Mouse (Mus musculus): ENCODE data around the gene Snrpb2. TPM values are rescaled to one million over a fixed set of nuclear protein-coding genes. Genes with fewer than 3 reads are reported as not detected.

Snrpb2 gene
- 101 and 102 TPM in 2 replicates for polyA plus RNA-seq (2016; fragmentation: Nextera tagmentation; extraction: Ambion mirVana)

DNA sequence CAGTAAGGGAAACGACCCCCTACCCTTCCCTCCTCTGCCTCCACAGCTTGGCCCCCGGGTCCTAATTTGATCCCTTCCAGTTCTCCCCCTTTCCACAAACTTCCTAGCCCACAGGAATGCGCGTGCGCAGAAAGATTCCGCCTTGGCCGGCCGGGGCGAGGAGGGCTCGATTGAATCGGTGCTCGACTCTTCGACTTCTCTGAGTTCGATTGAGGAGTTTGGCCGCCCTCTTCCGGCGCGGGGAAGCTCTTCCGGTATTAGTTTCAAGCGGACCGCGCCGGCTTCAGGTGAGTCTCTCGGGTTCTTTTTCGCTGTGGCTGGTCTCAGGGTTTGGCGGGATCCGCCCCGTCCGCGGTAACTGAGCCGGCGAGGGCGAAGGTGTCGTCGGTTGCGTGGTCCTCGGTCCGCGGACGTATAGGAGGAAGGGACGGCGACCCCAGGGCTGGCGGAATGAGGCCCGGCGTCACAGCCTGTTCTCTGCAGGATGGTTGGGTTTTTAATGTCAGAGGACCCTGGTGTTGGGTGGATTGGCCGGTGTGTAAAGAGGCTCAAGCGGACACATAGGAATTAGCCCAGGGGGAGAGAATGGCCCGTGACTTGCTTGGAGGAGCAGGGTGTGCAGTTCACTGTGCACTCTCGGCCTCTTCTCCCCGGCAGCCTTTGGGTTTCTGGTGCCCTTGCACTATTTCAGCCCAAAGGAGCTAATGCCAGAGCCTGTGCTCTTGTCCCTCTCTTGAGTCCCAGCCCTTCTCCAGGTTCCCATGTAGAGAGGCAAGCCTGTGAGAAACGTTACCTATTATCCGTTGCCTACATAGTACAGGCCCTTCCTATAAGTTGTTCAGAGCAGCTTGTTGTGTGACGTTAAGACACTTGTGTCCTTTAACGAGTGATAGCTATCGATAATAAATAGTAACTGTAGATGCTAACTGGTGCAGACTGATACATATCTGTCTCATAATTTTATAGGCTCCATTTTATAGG lies at the start of gene Snrpb2:
Gene Snrpb2 (plus strand): TSS at position 228 of the 981 bp plus-strand sequence.
- Histone ChIP-seq H3K9ac (replicated peaks) (peak within 1 kb of the TSS; percentile 87), H3K27me3 (no peaks in the 10 kb centered on the region), H3K9me3 (no peaks in the 10 kb centered on the region), H3K4me3 (peak within 1 kb of the TSS; percentile 95), H3K27ac (replicated peaks) (0 out of 2 replicates have a peak within 1 kb of the TSS, but pooled peaks have one; percentile 4), H3K4me2 (replicated peaks) (peak within 1 kb of the TSS; percentile 90), H3K4me1 (peaks cover 6% of the 10 kb centered on the region), H3K36me3 (peaks cover 25% of the 10 kb centered on the region)
- WGBS = 2% methylated on average over 55 of the region's 55 CpGs
- ATAC-seq (ENCODE audit: low FRiP score, low read depth) = peak; percentile 90

DNA sequence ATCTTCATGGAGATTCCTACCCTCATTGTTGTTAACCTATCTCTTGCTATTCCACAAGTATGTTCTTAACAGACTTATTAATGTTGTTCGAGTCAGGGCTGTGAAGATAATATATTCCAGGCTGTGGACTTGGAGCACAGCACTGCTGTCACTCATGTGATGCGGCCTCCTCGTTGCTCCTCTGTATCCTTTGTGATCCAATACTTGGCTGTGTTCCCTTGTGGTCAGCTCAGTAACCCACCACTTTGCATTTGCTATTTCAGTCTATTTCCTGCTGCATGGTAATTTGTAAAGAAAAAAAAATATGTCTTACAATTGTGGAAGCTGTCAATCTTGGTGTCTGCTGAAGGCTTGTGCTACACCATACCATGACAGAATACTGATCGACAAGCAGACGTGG lies 49.8 kb upstream of the Snrpb2 start:
- Histone ChIP-seq H3K9ac (replicated peaks) (no peak overlapping the region), H3K36me3 (no peaks in the 10 kb centered on the region), H3K9me3 (no peaks in the 10 kb centered on the region), H3K4me1 (no peaks in the 10 kb centered on the region), H3K27me3 (no peaks in the 10 kb centered on the region), H3K4me2 (replicated peaks) (no peak overlapping the region), H3K27ac (replicated peaks) (no peak overlapping the region), H3K4me3 (no peak overlapping the region)
- no peak for ATAC-seq (ENCODE audit: low FRiP score, low read depth)
- WGBS = 73% methylated on average over 5 of the region's 5 CpGs

GRCm38 (mm10) chr2:143018084-143018483 lies 44.8 kb upstream of the Snrpb2 start:
- Histone ChIP-seq H3K9me3 (no peaks in the 10 kb centered on the region), H3K4me1 (no peaks in the 10 kb centered on the region), H3K9ac (replicated peaks) (no peak overlapping the region), H3K4me3 (no peak overlapping the region), H3K27me3 (no peaks in the 10 kb centered on the region), H3K27ac (replicated peaks) (no peak overlapping the region), H3K36me3 (no peaks in the 10 kb centered on the region), H3K4me2 (replicated peaks) (no peak overlapping the region)
- 92% methylated on average over 8 of the region's 8 CpGs for WGBS
- no peak for ATAC-seq (ENCODE audit: low FRiP score, low read depth)

DNA sequence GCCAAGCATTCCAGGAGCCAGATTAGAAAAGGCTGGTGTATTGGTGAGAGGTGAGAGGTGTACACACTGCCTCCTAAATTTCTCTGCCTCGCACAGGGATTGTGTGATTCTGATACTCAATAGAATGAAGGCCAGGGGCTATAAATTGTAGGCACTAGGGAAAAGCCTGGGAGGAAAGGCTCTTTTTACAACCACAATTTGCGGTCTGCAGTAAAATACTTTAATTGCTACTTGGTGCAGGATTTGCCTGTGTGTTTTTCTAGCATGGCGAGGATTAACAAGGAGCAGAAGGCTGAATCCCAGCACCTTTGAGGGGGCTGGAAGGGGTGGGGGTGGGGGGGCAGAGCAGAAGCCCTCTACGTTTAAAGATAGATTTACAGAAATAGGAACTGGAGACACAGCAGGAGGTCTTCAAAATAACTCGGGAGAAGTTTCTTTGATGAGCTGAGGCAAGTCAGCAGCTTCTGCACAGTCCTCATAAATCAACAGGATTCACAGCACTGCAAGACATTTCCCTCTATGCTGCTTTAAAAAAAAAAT lies 44.2 kb upstream of the Snrpb2 start:
- Histone ChIP-seq H3K36me3 (no peaks in the 10 kb centered on the region), H3K27ac (replicated peaks) (no peak overlapping the region), H3K4me1 (no peaks in the 10 kb centered on the region), H3K27me3 (no peaks in the 10 kb centered on the region), H3K4me2 (replicated peaks) (no peak overlapping the region), H3K9me3 (no peaks in the 10 kb centered on the region), H3K4me3 (no peak overlapping the region), H3K9ac (replicated peaks) (no peak overlapping the region)
- ATAC-seq (ENCODE audit: low FRiP score, low read depth) = no peak
- 51% methylated on average over 5 of the region's 5 CpGs for WGBS

- H3K9ac ChIP-seq (replicated peaks) = no peak overlapping the region
- 73% methylated on average over 2 of the region's 2 CpGs for WGBS
- H3K27ac ChIP-seq (replicated peaks) = no peak overlapping the region
- no peaks in the 10 kb centered on the region for H3K27me3 ChIP-seq
- H3K4me1 ChIP-seq = no peaks in the 10 kb centered on the region
- H3K4me3 ChIP-seq = no peak overlapping the region
- H3K4me2 ChIP-seq (replicated peaks) = no peak overlapping the region
- no peaks in the 10 kb centered on the region for H3K9me3 ChIP-seq
- H3K36me3 ChIP-seq = no peaks in the 10 kb centered on the region
- no peak for ATAC-seq (ENCODE audit: low FRiP score, low read depth)
These were observed 43.1 kb upstream of the Snrpb2 start for GRCm38 (mm10) chr2:143019727-143020126.

DNA sequence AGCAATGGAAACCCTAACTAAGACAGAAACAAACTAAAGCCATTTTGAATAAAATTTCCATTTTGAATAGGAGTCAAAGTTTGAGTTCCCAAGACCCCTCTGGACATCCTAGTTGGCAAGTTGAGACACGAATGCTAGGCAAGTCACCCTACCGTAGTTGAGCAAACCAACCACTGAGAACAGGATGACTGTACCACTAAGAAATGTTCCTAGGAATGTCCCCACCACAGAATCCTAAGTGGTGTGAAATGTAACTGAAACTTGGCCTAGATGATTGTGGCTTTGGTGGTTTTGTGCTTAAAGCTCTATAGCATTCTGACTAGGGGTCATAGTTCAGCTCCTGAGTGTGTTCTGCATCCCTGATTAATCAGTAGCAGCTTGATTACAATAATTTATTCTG lies 39.5 kb upstream of the Snrpb2 start:
- Histone ChIP-seq H3K4me1 (no peaks in the 10 kb centered on the region), H3K4me3 (no peak overlapping the region), H3K36me3 (no peaks in the 10 kb centered on the region), H3K4me2 (replicated peaks) (no peak overlapping the region), H3K27me3 (no peaks in the 10 kb centered on the region), H3K27ac (replicated peaks) (no peak overlapping the region), H3K9ac (replicated peaks) (no peak overlapping the region), H3K9me3 (no peaks in the 10 kb centered on the region)
- ATAC-seq (ENCODE audit: low FRiP score, low read depth) = no peak
- 90% methylated on average over 2 of the region's 2 CpGs for WGBS

DNA sequence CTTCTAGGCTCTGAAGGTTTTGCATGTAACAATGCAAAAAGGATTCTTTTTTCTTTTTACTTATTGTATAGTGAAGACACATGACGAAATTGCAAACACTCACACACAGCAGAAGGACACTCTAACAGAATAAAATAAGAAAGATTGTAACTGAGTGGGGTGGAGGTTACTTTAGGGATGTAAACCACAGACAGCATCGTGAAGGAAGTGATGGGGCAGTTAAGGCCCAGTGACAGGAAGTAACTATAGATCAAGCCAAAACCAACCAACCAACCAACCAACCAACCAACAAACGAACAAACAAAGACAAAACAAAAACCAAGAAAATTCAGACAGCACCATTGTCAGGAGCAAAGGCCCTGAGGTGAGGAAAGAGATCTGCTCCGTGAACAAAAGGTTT lies 38.6 kb upstream of the Snrpb2 start:
- ATAC-seq (ENCODE audit: low FRiP score, low read depth) = no peak
- H3K4me1 ChIP-seq = no peaks in the 10 kb centered on the region
- H3K27ac ChIP-seq (replicated peaks) = no peak overlapping the region
- WGBS = 80% methylated on average over 4 of the region's 4 CpGs
- H3K4me3 ChIP-seq = no peak overlapping the region
- no peaks in the 10 kb centered on the region for H3K27me3 ChIP-seq
- H3K36me3 ChIP-seq = no peaks in the 10 kb centered on the region
- no peak overlapping the region for H3K9ac ChIP-seq (replicated peaks)
- no peak overlapping the region for H3K4me2 ChIP-seq (replicated peaks)
- H3K9me3 ChIP-seq = no peaks in the 10 kb centered on the region

DNA sequence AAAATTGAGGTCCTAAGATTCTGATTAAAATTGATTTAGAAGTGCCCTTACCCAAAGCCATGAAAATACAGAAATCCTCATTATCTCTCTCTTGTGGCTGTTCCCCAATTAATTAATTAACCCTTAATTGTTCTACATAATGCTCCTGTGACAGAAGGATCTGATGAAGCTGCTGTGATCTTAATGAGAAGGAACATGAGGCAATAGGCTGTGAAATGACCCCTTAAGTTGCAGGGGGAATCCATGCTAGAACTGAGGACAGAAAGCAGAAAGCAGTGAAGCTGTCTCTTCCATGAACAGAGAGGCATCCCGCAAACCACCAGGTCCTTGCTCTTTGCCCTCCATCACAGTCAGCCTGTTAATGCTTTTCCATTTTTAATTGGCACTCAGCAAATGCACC lies 31.6 kb upstream of the Snrpb2 start:
- peaks cover 11% of the 10 kb centered on the region for H3K4me1 ChIP-seq
- no peaks in the 10 kb centered on the region for H3K27me3 ChIP-seq
- H3K27ac ChIP-seq (replicated peaks) = no peak overlapping the region
- H3K9me3 ChIP-seq = no peaks in the 10 kb centered on the region
- no peak overlapping the region for H3K4me3 ChIP-seq
- no peak overlapping the region for H3K9ac ChIP-seq (replicated peaks)
- no peak for ATAC-seq (ENCODE audit: low FRiP score, low read depth)
- no peaks in the 10 kb centered on the region for H3K36me3 ChIP-seq
- WGBS = 67% methylated on average over 1 of the region's 1 CpGs
- H3K4me2 ChIP-seq (replicated peaks) = no peak overlapping the region

- Histone ChIP-seq H3K27ac (replicated peaks) (peak overlapping the region; percentile 77), H3K4me2 (replicated peaks) (peak overlapping the region; percentile 28)
These were observed 30.2 kb upstream of the Snrpb2 start for GRCm38 (mm10) chr2:143032378-143033255.

GRCm38 (mm10) chr2:143034350-143035085 lies 28.3 kb upstream of the Snrpb2 start:
- Histone ChIP-seq H3K36me3 (no peaks in the 10 kb centered on the region), H3K27ac (replicated peaks) (no peak overlapping the region), H3K4me2 (replicated peaks) (no peak overlapping the region), H3K9ac (replicated peaks) (no peak overlapping the region), H3K4me3 (no peak overlapping the region), H3K27me3 (no peaks in the 10 kb centered on the region), H3K9me3 (no peaks in the 10 kb centered on the region), H3K4me1 (peaks cover 11% of the 10 kb centered on the region)
- WGBS = 82% methylated on average over 7 of the region's 7 CpGs
- no peak for ATAC-seq (ENCODE audit: low FRiP score, low read depth)

More at GRCm38 (mm10) chr2:143032378-143033255, 30.2 kb upstream of the Snrpb2 start:
- no peak overlapping the region; the same call in 1 of the 2 replicates for H3K9ac ChIP-seq (replicated peaks)
- H3K27me3 ChIP-seq = no peaks in the 10 kb centered on the region
- no peaks in the 10 kb centered on the region for H3K36me3 ChIP-seq
- ATAC-seq (ENCODE audit: low FRiP score, low read depth) = peak; percentile 87
- H3K9me3 ChIP-seq = no peaks in the 10 kb centered on the region
- peaks cover 11% of the 10 kb centered on the region for H3K4me1 ChIP-seq
- 18% methylated on average over 10 of the region's 10 CpGs for WGBS
- no peak overlapping the region for H3K4me3 ChIP-seq

DNA sequence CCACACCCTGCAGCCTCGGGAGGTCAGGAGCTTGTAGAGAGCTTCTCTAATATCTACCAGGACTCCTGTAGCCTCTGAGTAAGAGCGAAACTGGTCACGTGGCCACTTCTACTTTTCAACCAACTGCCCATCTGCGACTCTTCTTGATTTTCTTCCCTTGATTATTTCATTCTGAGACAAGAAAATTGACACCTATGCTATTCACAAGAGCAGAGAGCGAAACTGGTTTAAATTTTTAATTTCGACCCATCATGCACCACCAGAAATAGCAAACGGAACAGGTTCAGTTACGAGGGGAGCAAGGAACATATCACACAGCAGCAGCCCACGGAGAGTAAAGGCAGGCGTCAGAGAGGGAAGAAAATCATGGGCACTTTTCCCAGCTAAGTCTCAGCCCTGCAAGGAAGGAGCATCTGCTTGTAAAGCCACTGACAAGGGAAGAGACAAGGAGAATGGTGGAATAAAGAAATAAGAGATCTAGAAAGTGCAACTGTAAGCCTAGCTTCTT lies 27.7 kb upstream of the Snrpb2 start:
- ATAC-seq (ENCODE audit: low FRiP score, low read depth) = no peak
- Histone ChIP-seq H3K4me1 (peaks cover 11% of the 10 kb centered on the region), H3K4me3 (no peak overlapping the region), H3K4me2 (replicated peaks) (no peak overlapping the region), H3K27me3 (no peaks in the 10 kb centered on the region), H3K36me3 (no peaks in the 10 kb centered on the region), H3K9ac (replicated peaks) (no peak overlapping the region), H3K27ac (replicated peaks) (no peak overlapping the region), H3K9me3 (no peaks in the 10 kb centered on the region)
- 83% methylated on average over 10 of the region's 10 CpGs for WGBS

Measured in midbrain, embryonic 12.5 days (tissue).